Mouse (Mus musculus) megakaryocyte, embryonic 14.5 days (primary cell): ENCODE measurements around the gene Atox1.

Experiments
- FLI1 ChIP-seq: IDR thresholded peaks from 2 replicates; pipeline ENCODE4 v1.6.1; 2012; ENCODE audit warnings: low read length, inconsistent platforms, mixed read lengths
- GATA1 ChIP-seq: IDR thresholded peaks from 3 replicates; pipeline ENCODE4 v1.6.1; 2012; ENCODE audit warnings: mixed read lengths, low read length, inconsistent platforms, borderline replicate concordance

DNA sequence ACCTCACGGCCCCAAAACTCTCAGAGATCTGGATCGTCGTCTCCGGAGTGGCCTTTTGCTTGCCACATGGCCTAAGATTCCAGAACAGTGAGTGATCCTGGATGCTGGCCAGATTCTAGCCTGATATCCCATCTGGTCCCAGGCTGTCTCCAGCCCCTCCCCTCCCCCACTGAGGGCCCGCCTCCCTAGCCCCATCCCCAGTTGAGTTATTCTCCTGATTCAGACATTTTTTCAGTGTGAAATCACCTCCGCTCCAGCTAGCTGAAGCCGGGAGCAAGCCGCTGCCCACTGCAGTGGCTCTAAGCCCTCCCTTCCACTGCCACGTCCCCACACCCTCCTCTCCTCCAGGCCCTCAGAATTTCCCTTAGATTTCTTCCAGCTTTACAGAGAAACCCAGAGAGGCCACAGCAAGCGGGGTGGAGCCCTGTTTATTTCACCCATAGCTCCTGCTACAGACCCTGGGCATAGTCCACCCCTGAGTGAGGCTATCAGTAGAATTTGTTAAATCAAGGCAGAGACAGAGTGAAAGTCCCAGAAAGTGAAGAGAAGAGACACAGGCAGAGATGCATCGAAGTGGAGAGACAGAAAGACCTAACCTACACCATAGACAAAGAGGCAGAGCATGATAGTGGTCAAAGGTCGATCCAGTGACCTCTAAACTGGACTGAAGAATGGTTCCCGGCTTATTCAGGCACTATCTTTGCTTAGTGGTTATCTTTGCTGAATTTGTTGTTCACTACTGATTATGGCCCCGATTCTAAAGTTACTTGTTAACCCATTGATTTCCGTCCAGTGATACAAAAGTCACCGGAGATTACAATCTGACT is 32.6 kb downstream of the Atox1 start:
- TF ChIP-seq GATA1, result no peak
- no peak for TF ChIP-seq FLI1
